Mouse (Mus musculus) ES-Bruce4 (cell line): ENCODE data around the gene Rab11fip4. TPM values are rescaled to one million over a fixed set of nuclear protein-coding genes. Genes with fewer than 3 reads are reported as not detected.

Source experiments
- H3K27ac ChIP-seq: 2 replicates; pipeline ENCODE4 v1.5.1; 2012; ENCODE audit warnings: low read length, inconsistent platforms; ENCODE audit not compliant: insufficient read depth
- H3K27me3 ChIP-seq: 2 replicates; pipeline ENCODE4 v1.6.1; 2012; ENCODE audit warnings: mild to moderate bottlenecking, low read length, inconsistent platforms; ENCODE audit not compliant: control insufficient read depth, poor library complexity, insufficient read depth, severe bottlenecking
- H3K36me3 ChIP-seq: 2 replicates; pipeline ENCODE4 v1.6.1; 2012; ENCODE audit warnings: inconsistent platforms, mild to moderate bottlenecking, low read length, moderate library complexity; ENCODE audit not compliant: control insufficient read depth, poor library complexity, insufficient read depth, severe bottlenecking
- H3K4me1 ChIP-seq: one replicate; pipeline ENCODE4 v1.8.1; 2011; ENCODE audit warnings: low read length; ENCODE audit not compliant: control insufficient read depth, insufficient read depth
- H3K4me3 ChIP-seq: 2 replicates; pipeline ENCODE4 v1.5.1; 2011; ENCODE audit warnings: low read depth, mild to moderate bottlenecking, low read length
- H3K9ac ChIP-seq: 2 replicates; pipeline ENCODE4 v1.6.1; 2012; ENCODE audit warnings: low read depth, mild to moderate bottlenecking, inconsistent platforms; ENCODE audit not compliant: poor library complexity, severe bottlenecking
- H3K9me3 ChIP-seq: replicated peaks from 2 replicates; pipeline ENCODE4 v1.6.1; 2012; ENCODE audit warnings: mild to moderate bottlenecking, low read length, inconsistent platforms; ENCODE audit not compliant: control insufficient read depth, poor library complexity, insufficient read depth, severe bottlenecking
- CTCF ChIP-seq: IDR thresholded peaks from one replicate; pipeline ENCODE4 v1.8.1; 2011; ENCODE audit warnings: low read depth, low read length
- EP300 ChIP-seq: IDR thresholded peaks from 2 replicates; pipeline ENCODE4 v1.6.1; 2011; ENCODE audit warnings: low read depth, low read length; ENCODE audit not compliant: insufficient read depth
- POLR2A ChIP-seq: IDR thresholded peaks from one replicate; pipeline ENCODE4 v1.8.1; 2011; ENCODE audit warnings: low read length; ENCODE audit not compliant: insufficient read depth
- polyA plus RNA-seq: library from polyadenylated mRNA; stranded (reverse); fragments of >200 nt; gene quantifications from 2 replicates; pipeline ENCODE4 v1.2.4, GENCODE M21; 2011; ENCODE audit warnings: low read depth; ENCODE audit not compliant: missing spikeins, insufficient read depth, insufficient read length

Gene Rab11fip4
- polyA plus RNA-seq, 1 experiment = 28.9 TPM

DNA sequence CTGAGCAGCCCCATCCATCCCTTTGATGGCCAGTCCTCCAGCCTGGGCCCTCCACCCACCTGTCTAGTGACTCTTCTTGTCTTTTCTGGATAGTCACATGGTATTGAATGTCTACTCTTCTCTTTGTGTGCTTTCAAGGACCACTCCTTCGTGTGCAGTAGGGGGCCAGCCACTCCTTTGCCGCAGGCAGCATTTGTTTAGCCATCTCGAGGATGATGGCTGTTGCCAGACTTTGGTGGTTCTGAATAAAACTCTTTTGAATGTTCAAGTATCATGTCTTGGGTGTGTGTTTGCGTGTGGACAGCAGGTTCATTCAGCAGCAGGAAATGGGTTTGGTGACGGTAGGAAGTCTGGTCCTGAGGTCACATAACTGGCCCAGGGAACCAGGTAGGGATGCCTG, 140.5 kb downstream of the Rab11fip4 start:
- Histone ChIP-seq H3K4me3 (no peak overlapping the region), H3K27ac (peak overlapping the region; percentile 3; the same call in 1 of the 2 replicates), H3K27me3 (no peaks in the 10 kb centered on the region), H3K9ac (no peak overlapping the region), H3K9me3 (no peaks in the 10 kb centered on the region), H3K4me1 (peaks cover 5% of the 10 kb centered on the region), H3K36me3 (no peaks in the 10 kb centered on the region)
- no peak for TF ChIP-seq CTCF
- peak; percentile 89 for TF ChIP-seq EP300

DNA sequence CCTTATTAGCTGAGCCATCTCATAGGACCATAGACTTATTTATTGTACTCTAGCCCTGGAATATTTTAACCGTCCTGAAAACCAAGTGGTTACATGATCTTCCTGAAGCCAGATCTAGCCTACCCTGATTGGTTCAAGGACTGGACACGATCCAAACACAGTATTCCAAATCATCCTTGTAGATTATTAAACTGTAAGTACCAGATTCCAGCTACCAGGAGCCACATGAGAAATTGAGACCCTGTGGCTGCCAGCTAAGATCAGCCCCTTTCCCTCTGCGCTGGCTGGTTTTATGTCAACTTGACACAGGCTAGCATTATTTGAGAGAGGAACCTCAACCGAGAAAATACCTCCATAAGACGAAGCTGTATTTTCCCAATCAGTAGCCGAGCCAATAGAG, 142.0 kb downstream of the Rab11fip4 start:
- Histone ChIP-seq H3K9me3 (no peaks in the 10 kb centered on the region), H3K36me3 (no peaks in the 10 kb centered on the region), H3K9ac (no peak overlapping the region), H3K4me3 (no peak overlapping the region), H3K27ac (no peak overlapping the region), H3K4me1 (peaks cover 5% of the 10 kb centered on the region), H3K27me3 (no peaks in the 10 kb centered on the region)
- TF ChIP-seq POLR2A (no peak), CTCF (no peak), EP300 (no peak)

DNA sequence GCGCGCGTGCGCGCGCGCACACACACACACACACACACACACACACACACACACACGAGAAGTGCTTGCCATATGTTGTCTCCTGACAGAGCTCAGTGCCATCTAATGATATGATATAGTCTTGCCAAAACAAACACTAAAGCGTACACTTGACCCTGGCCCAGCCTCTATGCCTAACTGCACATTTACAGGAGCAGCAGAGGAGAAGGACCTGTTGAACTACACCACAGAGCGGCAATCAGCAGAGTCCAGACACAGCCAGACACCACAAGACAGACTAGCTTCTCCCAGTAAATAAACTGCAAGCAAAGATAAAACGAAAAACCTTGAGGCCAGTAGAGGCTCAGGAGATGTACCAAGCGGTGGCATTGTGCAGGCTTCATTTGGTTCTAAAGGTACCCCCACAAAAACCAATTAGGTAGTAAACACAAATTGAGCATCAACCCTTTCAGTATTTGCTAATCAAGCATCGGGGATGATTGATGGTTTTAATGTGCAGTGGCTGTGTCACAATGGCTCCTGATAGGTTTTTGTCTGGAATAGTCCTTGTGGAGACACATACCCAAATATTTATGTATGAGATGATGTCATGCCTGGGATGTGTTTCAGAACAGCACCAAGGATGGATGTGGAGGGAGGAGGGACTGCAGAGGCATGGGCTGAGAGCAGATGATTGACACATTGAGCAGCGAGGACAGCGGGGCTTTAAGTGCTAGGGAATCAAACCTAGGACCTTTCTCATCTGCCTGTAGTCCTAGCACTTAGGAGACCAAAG, 145.4 kb downstream of the Rab11fip4 start:
- Histone ChIP-seq H3K27me3 (no peaks in the 10 kb centered on the region), H3K9me3 (no peaks in the 10 kb centered on the region), H3K4me1 (peaks cover 3% of the 10 kb centered on the region), H3K4me3 (no peak overlapping the region), H3K27ac (no peak overlapping the region), H3K36me3 (no peaks in the 10 kb centered on the region), H3K9ac (no peak overlapping the region)
- no peak for TF ChIP-seq CTCF
- TF ChIP-seq EP300 = no peak
- TF ChIP-seq POLR2A = no peak

DNA sequence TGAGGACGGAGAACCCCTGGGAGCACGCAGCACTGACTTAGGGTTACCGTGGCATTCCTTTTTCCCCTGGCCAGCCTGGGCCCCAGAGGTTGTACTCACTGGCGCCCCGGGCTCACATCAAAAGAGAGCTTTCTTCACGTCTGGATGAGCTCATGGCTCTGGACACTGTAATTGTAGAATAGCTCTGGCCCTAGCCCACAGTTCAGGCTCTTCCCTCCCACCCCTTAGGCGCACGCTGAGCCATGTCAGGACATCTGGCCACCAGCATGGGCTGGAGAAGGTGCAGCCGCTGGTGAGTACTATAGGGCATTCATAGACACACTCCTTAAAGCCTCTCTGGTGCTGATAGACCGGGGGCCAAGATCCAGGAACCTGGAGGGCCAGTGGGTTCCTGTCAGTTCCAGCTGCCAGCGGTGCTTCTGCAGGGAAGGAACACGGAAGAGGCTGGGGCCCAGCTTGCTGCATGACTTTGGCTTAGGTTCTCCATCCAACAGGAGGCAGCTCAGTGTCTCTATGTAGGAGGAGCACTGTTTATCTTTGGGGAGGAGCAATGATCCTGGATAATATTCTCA, 146.2 kb downstream of the Rab11fip4 start:
- Histone ChIP-seq H3K4me3 (no peak overlapping the region), H3K36me3 (no peaks in the 10 kb centered on the region), H3K9ac (no peak overlapping the region), H3K27ac (no peak overlapping the region), H3K27me3 (no peaks in the 10 kb centered on the region), H3K4me1 (no peaks in the 10 kb centered on the region), H3K9me3 (no peaks in the 10 kb centered on the region)
- TF ChIP-seq CTCF (no peak), POLR2A (no peak), EP300 (no peak)

DNA sequence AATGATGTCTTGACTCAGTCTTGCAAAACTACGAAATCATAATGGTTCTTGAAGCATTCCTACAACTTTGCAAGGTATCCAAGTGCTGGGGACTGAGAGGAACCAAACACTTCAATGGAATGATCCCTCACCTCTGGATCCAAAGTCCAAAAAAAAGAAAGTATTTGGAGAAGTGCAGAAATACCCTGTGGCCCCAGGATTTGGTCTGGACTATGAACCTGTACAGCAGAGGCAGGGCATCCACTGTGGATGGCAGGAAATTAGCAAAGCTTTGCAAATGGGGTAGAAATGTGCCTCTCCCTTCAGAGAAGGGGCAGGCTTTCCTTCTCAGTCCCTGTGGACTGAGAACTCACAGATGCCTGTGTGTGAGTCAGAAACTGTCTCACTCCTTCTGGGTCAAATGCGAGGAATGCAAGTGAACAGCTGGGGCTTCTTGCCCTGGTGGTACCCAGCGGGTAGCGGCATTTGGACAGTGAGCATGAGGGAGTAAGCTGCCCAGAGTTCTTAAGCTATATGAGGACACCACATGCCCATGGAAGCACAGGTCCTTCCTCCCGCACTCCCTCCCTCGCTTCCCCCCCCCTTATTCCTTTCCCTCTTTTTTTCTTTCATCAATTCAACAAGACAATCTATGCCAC, 147.0 kb downstream of the Rab11fip4 start:
- Histone ChIP-seq H3K27ac (no peak overlapping the region), H3K9me3 (no peaks in the 10 kb centered on the region), H3K4me3 (no peak overlapping the region), H3K9ac (no peak overlapping the region), H3K27me3 (no peaks in the 10 kb centered on the region), H3K36me3 (no peaks in the 10 kb centered on the region), H3K4me1 (no peaks in the 10 kb centered on the region)
- TF ChIP-seq EP300 = no peak
- no peak for TF ChIP-seq CTCF
- TF ChIP-seq POLR2A = no peak

DNA sequence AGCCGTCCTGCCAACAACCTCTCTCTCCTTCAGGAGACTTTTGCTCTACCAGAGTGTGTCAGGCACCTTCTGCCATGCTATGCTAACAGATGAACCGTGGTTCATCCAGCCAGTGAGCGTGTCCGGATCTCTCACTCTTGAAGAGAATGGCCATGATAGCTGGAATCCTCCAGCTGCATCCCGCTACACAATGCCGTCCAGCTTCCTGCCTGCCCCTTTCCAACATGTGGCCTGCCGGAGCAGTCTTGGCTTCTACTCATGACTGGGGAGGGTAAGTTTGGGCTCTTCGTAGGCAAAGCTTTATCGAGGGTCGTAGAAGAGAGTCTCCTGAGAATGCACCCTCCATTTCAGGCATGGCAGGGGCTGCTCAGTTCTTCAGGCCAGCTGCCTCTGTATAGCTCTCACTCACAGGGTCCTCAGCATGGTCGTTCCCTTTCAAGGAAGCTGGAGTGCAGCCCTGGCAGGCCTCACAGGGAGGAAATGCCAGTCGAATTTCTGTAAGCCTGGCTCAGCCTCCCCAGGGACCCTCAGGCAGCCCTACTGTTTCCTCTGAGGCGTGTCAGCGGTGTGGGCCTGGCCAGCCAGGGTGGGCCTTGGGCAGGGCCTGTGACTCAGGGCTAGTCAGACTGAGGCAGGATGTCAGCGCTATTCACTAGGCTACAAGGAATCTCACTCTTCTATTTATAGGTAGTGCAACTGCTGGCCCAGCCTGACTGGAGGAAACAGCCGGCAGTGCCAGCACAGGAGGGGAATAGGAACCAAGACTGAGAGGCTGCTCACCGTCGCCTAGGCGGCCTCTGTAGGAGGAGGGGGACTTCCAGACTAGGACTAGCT, 147.9 kb downstream of the Rab11fip4 start:
- Histone ChIP-seq H3K27me3 (no peaks in the 10 kb centered on the region), H3K4me1 (no peaks in the 10 kb centered on the region), H3K4me3 (no peak overlapping the region), H3K9ac (no peak overlapping the region), H3K36me3 (no peaks in the 10 kb centered on the region), H3K9me3 (no peaks in the 10 kb centered on the region), H3K27ac (no peak overlapping the region)
- TF ChIP-seq POLR2A (no peak), EP300 (no peak), CTCF (no peak)
